Mouse (Mus musculus) lung, postnatal 14 days (tissue): ENCODE results near the gene Vmn1r222.
"Not testable (repeated sequence)": the region's sequence is repeated elsewhere in the genome, so short reads cannot be mapped to it uniquely, and the experiment has no call there.

Source experiments
- DNase-seq: peaks from one replicate; pipeline ENCODE4 v3.0.0; 2021

Gene Vmn1r222

GRCm38 (mm10) chr13:23235847-23236246 is at the start of gene Vmn1r222:
TSS of gene Vmn1r222 (minus strand) at chr13:23235947.
- not testable (repeated sequence) for DNase-seq

GRCm38 (mm10) chr13:23285191-23285920 is 49.6 kb upstream of the Vmn1r222 start:
- DNase-seq, result no peak

GRCm38 (mm10) chr13:23279992-23280391 is 44.2 kb upstream of the Vmn1r222 start:
- no peak for DNase-seq

GRCm38 (mm10) chr13:23279576-23279975 is 43.8 kb upstream of the Vmn1r222 start:
- DNase-seq, result no peak

- DNase-seq, result no peak
Measured at GRCm38 (mm10) chr13:23270321-23271101, 34.8 kb upstream of the Vmn1r222 start.

GRCm38 (mm10) chr13:23269681-23270080 is 33.9 kb upstream of the Vmn1r222 start:
- no peak for DNase-seq

GRCm38 (mm10) chr13:23269127-23269526 is 33.4 kb upstream of the Vmn1r222 start:
- DNase-seq, result not testable (repeated sequence)

- not testable (repeated sequence) for DNase-seq
Measured at GRCm38 (mm10) chr13:23268606-23269005, 32.9 kb upstream of the Vmn1r222 start.

GRCm38 (mm10) chr13:23258546-23259048 is 22.9 kb upstream of the Vmn1r222 start:
- DNase-seq, result no peak

- DNase-seq, result not testable (repeated sequence)
Measured at GRCm38 (mm10) chr13:23246834-23247233, 11.1 kb upstream of the Vmn1r222 start, which contains the start of gene Vmn1r223. TSS of gene Vmn1r223 (plus strand) at chr13:23247134.

GRCm38 (mm10) chr13:23213827-23214226 is 21.9 kb downstream of the Vmn1r222 start, which contains the start of gene Vmn1r221:
TSS of gene Vmn1r221 (plus strand) at chr13:23214127.
- not testable (repeated sequence) for DNase-seq

- not testable (repeated sequence) for DNase-seq
Measured at GRCm38 (mm10) chr13:23203885-23204284, 31.9 kb downstream of the Vmn1r222 start.

GRCm38 (mm10) chr13:23187875-23188274 is 47.9 kb downstream of the Vmn1r222 start, which contains the start of gene Vmn1r220:
TSS of gene Vmn1r220 (minus strand) at chr13:23187975.
- DNase-seq, result no peak
